Mouse (Mus musculus) megakaryocyte, embryonic 14.5 days (primary cell): ENCODE results near the gene Arhgef25. TPM values are rescaled to one million over a fixed set of nuclear protein-coding genes. Genes with fewer than 3 reads are reported as not detected.
"Not testable (repeated sequence)": the region's sequence is repeated elsewhere in the genome, so short reads cannot be mapped to it uniquely, and the experiment has no call there.

Experiments
- H3K27me3 ChIP-seq: replicated peaks from 2 replicates; pipeline ENCODE3; 2012; ENCODE audit warnings: inconsistent platforms
- H3K36me3 ChIP-seq: replicated peaks from 2 replicates; pipeline ENCODE3; 2012; ENCODE audit warnings: low read length, inconsistent platforms, mixed read lengths
- H3K4me1 ChIP-seq: 2 replicates; pipeline ENCODE4 v1.6.1; 2012; ENCODE audit warnings: inconsistent platforms
- H3K4me3 ChIP-seq: replicated peaks from 2 replicates; pipeline ENCODE3; 2012; ENCODE audit warnings: moderate library complexity, mild to moderate bottlenecking, inconsistent platforms
- H3K9me3 ChIP-seq: 2 replicates; pipeline ENCODE4 v1.6.1; 2012; ENCODE audit warnings: inconsistent platforms
- FLI1 ChIP-seq: IDR thresholded peaks from 2 replicates; pipeline ENCODE4 v1.6.1; 2012; ENCODE audit warnings: low read length, inconsistent platforms, mixed read lengths
- GATA1 ChIP-seq: IDR thresholded peaks from 3 replicates; pipeline ENCODE4 v1.6.1; 2012; ENCODE audit warnings: mixed read lengths, low read length, inconsistent platforms, borderline replicate concordance
- polyA plus RNA-seq: library from polyadenylated mRNA; stranded (reverse); fragments of >175 nt; gene quantifications from 2 replicates; pipeline ENCODE4 v1.2.3, GENCODE M21; 2012; ENCODE audit warnings: low replicate concordance; ENCODE audit not compliant: insufficient read depth

The Arhgef25 gene
- polyA plus RNA-seq, 1 experiment = not detected

DNA sequence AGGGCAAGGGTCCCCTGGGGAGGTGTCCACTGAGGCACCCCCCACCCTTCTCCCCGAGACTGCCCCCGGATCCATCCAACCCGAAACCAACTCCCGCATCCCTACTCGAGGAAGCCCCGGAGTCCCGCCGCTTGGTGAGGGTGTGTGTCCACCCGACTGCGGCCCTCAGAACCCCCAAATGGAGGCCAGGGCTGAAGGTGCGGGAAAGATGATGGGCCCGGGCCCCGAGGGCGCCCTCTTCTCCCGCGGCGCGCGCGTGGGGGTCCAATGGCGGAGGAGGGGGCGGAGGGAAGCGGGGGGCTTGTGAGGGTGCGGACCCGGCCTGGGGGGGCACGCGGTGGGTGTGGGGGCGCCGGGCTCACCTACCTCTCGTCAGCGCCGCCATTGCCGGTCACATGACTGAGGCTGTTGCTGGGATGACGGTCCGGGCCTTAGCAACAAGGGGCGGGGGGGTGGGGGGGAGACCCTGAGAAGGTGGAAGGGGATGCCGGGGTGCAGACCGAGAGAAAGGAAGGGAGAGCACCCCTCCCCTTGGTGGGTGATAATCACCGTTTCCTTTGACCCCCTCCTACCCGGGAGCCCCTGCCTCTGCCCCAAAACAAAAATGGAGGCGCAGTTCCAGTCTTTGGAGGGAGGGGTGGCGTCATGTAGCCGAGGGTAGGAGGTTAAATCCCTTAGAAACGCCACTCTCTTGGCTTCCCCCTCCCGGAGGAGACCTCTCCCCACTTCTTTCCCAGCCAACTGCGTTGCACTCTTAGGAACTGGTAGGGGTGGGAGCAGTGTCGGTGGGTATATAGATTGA, 5.6 kb upstream of the Arhgef25 start, which contains the start of gene Dtx3:
Gene Dtx3, minus strand, starts transcription at position 401 of the 802 bp plus-strand sequence.
- TF ChIP-seq GATA1 (no peak), FLI1 (no peak)
- Histone ChIP-seq H3K9me3 (no peaks in the 10 kb centered on the region), H3K27me3 (peaks cover 4% of the 10 kb centered on the region), H3K4me3 (peak within 1 kb of the TSS; percentile 94), H3K36me3 (peaks cover 58% of the 10 kb centered on the region), H3K4me1 (peaks cover 29% of the 10 kb centered on the region)

GRCm38 (mm10) chr10:127194428-127195327, 4.8 kb upstream of the Arhgef25 start:
- TF ChIP-seq GATA1 = no peak
- TF ChIP-seq FLI1 = no peak
- Histone ChIP-seq H3K4me1 (peaks cover 29% of the 10 kb centered on the region), H3K9me3 (no peaks in the 10 kb centered on the region), H3K4me3 (peak overlapping the region; percentile 94), H3K27me3 (peaks cover 11% of the 10 kb centered on the region), H3K36me3 (peaks cover 51% of the 10 kb centered on the region)

- TF ChIP-seq GATA1 = no peak
- Histone ChIP-seq H3K27me3 (peaks cover 28% of the 10 kb centered on the region), H3K36me3 (peaks cover 35% of the 10 kb centered on the region), H3K9me3 (no peaks in the 10 kb centered on the region), H3K4me3 (no peak overlapping the region), H3K4me1 (peaks cover 44% of the 10 kb centered on the region)
Measured at GRCm38 (mm10) chr10:127193011-127193410, 3.1 kb upstream of the Arhgef25 start.

- Histone ChIP-seq H3K27me3 (peaks cover 38% of the 10 kb centered on the region), H3K36me3 (peaks cover 25% of the 10 kb centered on the region), H3K4me1 (peaks cover 45% of the 10 kb centered on the region)
- not testable (repeated sequence) for H3K9me3 ChIP-seq, H3K4me3 ChIP-seq
Measured at GRCm38 (mm10) chr10:127192057-127192328, 2.1 kb upstream of the Arhgef25 start.

DNA sequence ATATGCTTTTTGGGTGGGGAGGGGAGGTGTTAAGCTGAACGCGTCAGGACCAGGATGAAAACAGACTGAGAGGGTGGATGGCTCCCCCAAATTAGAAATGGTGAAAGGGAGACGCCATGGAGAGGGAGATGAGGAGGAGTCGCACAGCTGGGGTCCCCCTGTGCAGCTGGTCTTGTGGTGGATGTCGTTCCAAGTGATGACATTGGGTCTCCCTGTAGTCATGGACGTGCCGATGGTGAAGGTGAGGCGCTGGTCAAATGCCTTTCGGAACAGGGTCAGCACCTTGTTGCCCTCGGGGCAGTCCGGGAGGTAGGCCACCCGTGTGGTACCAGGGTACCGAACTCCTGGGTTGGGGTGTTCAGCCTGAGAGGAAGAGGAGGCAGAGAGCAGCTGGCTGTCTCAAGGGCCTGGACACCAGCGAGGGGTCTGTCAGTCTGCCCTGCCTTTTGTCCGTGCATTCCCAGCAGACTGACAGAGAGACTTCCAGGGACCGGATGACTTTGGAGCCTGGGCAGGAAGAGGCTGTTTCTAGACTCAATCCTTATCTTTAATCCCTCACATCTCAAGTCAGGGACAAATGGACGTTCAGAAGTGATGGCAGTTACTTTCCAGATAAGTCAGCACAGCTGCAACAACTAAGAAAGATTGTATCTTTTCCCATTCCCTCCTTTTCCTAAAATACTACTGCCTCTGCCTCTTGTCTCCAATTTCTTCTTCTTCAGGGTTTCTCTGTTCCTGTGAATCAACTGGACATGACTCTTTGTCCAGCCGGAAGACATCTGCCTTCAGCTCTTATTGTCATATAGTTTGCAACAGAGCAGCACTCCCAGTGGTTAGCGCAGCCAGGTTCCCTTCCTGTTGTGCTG, 1.5 kb upstream of the Arhgef25 start:
- Histone ChIP-seq H3K4me3 (peak overlapping the region; percentile 31), H3K36me3 (peaks cover 25% of the 10 kb centered on the region), H3K4me1 (peaks cover 43% of the 10 kb centered on the region), H3K27me3 (peaks cover 44% of the 10 kb centered on the region), H3K9me3 (peaks cover 10% of the 10 kb centered on the region)
- no peak for TF ChIP-seq FLI1
- no peak for TF ChIP-seq GATA1

- TF ChIP-seq FLI1 = no peak
- Histone ChIP-seq H3K4me3 (no peak overlapping the region), H3K4me1 (peaks cover 35% of the 10 kb centered on the region), H3K9me3 (peaks cover 11% of the 10 kb centered on the region), H3K27me3 (peaks cover 50% of the 10 kb centered on the region), H3K36me3 (peaks cover 25% of the 10 kb centered on the region)
Measured at GRCm38 (mm10) chr10:127190398-127191190, 711 bp upstream of the Arhgef25 start.

GRCm38 (mm10) chr10:127189116-127189650, 700 bp downstream of the Arhgef25 start:
- Histone ChIP-seq H3K4me1 (peaks cover 23% of the 10 kb centered on the region), H3K27me3 (peaks cover 64% of the 10 kb centered on the region), H3K9me3 (peaks cover 11% of the 10 kb centered on the region), H3K36me3 (peaks cover 25% of the 10 kb centered on the region), H3K4me3 (peak overlapping the region; percentile 90)
- TF ChIP-seq FLI1 = no peak
- no peak for TF ChIP-seq GATA1

GRCm38 (mm10) chr10:127188465-127189115, 1.3 kb downstream of the Arhgef25 start:
- peak overlapping the region; percentile 90 for H3K4me3 ChIP-seq
- H3K9me3 ChIP-seq = peaks cover 11% of the 10 kb centered on the region
- peaks cover 70% of the 10 kb centered on the region for H3K27me3 ChIP-seq
- peaks cover 28% of the 10 kb centered on the region for H3K4me1 ChIP-seq
- TF ChIP-seq FLI1 (no peak), GATA1 (no peak)
- H3K36me3 ChIP-seq = peaks cover 25% of the 10 kb centered on the region

DNA sequence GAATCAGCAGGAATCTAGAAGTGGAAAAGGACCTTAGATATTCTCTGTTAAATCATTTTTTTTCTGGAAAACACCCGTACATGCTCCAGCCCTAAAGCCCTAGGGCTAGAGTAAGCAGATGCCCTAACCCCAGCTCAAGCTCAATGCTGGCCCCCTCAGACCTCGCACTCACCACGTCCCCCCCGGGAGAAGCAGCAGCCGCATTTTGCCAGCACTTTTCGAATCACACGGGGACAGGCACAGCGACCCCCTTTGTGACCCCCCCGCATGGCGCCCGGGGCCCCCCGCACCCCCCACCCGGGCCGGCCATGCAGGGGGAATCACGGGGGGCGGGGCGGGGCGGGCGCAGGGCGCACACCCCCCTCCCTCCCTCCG, 1.8 kb downstream of the Arhgef25 start:
- H3K36me3 ChIP-seq = peaks cover 22% of the 10 kb centered on the region
- H3K9me3 ChIP-seq = peaks cover 11% of the 10 kb centered on the region
- H3K4me3 ChIP-seq = peak overlapping the region; percentile 90
- H3K4me1 ChIP-seq = peaks cover 33% of the 10 kb centered on the region
- H3K27me3 ChIP-seq = peaks cover 76% of the 10 kb centered on the region
- no peak for TF ChIP-seq FLI1
- TF ChIP-seq GATA1 = no peak
